Mouse (Mus musculus): ENCODE measurements at regions not wholly inside any gene's neighbourhood (a gene's known extent, or its start where the extent isn't known, plus 50 kb on each side); places are given as distances from the start of the nearest gene placed in this dataset.
"Not testable (repeated sequence)": the region's sequence is repeated elsewhere in the genome, so short reads cannot be mapped to it uniquely, and the experiment has no call there.

DNA sequence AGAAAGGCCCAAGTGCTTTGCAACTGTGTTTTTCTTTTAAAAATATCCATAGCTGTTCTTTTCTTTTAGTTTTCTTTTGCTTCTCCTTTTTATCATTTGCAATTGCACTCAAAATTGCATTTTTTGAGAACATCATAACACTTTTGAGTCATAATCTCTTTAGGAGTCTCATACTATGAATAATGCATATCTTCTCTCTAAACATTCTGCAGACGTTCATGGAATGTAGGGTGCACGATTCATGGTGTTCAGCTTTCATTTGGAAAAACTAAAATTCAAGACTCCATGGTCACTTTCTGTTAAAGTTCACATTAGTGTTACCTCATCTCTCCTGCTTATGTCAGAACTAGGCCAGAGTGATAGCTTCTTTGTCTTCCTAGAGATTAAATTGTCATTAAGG is 200.8 kb upstream of the Stxbp5 start:
- H3K4me3 ChIP-seq (ENCODE audit: low read depth, low read length), result no peak overlapping the region
- no peaks in the 10 kb centered on the region for H3K4me1 ChIP-seq (ENCODE audit: insufficient read depth, low read length)
- no peaks in the 10 kb centered on the region for H3K27me3 ChIP-seq (ENCODE audit: insufficient read depth, low read length)
- H3K27ac ChIP-seq (ENCODE audit: low read depth, low read length), result no peak overlapping the region
- H3K36me3 ChIP-seq (ENCODE audit: insufficient read depth, low read length), result no peaks in the 10 kb centered on the region
- no peaks in the 10 kb centered on the region for H3K9me3 ChIP-seq (ENCODE audit: low read length)
- DNase-seq (ENCODE audit: low spot score) (no peak), ATAC-seq (ENCODE audit: low FRiP score) (no peak)
- no peak overlapping the region for H3K9ac ChIP-seq (replicated peaks; ENCODE audit: low read length, poor library complexity, severe bottlenecking)
- H3K4me2 ChIP-seq (ENCODE audit: low read depth, low read length, poor library complexity, severe bottlenecking), result no peak overlapping the region
- no peak for TF ChIP-seq CTCF (IDR thresholded peaks at IDR 0.05)
- 52% methylated on average over 2 of the region's 2 CpGs for WGBS

DNA sequence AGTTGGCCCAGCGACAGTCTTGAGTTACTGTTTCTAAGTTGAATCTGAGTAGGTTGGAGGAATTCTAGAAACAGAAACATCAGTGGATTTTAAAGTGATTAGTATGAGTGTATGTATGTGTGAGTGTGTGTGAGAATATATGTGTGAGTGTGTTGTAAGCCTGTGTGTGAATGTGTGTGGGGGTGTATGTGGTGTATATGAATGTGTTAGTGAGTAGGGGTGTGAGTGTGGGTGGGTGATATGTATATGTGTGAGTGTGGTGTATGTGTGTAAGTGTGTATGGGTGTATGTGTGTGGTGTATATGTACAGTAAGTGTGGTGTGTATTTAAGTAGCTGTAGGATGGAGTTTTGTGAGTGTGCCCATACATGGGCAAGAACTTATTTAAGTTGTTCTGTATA is 197.6 kb upstream of the Stxbp5 start:
- ATAC-seq (ENCODE audit: low FRiP score), result no peak

GRCm38 (mm10) chr10:10094113-10094512 is 193.2 kb upstream of the Stxbp5 start:
- no peak overlapping the region for H3K9ac ChIP-seq (replicated peaks; ENCODE audit: low read length, poor library complexity, severe bottlenecking)
- no peaks in the 10 kb centered on the region for H3K36me3 ChIP-seq (ENCODE audit: insufficient read depth, low read length)
- H3K4me2 ChIP-seq (ENCODE audit: low read depth, low read length, poor library complexity, severe bottlenecking), result no peak overlapping the region
- no peaks in the 10 kb centered on the region for H3K9me3 ChIP-seq (ENCODE audit: low read length)
- 88% methylated on average over 1 of the region's 1 CpGs for WGBS
- no peaks in the 10 kb centered on the region for H3K4me1 ChIP-seq (ENCODE audit: insufficient read depth, low read length)
- H3K27me3 ChIP-seq (ENCODE audit: insufficient read depth, low read length), result no peaks in the 10 kb centered on the region
- no peak for ATAC-seq (ENCODE audit: low FRiP score)
- H3K4me3 ChIP-seq (ENCODE audit: low read depth, low read length), result no peak overlapping the region
- DNase-seq (ENCODE audit: low spot score), result no peak
- TF ChIP-seq CTCF (IDR thresholded peaks at IDR 0.05), result no peak
- no peak overlapping the region for H3K27ac ChIP-seq (ENCODE audit: low read depth, low read length)

More for the DNA sequence above, 197.6 kb upstream of the Stxbp5 start:
- H3K27me3 ChIP-seq (ENCODE audit: insufficient read depth, low read length), result no peaks in the 10 kb centered on the region
- TF ChIP-seq CTCF (IDR thresholded peaks at IDR 0.05), result no peak
- H3K36me3 ChIP-seq (ENCODE audit: insufficient read depth, low read length), result no peaks in the 10 kb centered on the region
- no peak overlapping the region for H3K27ac ChIP-seq (ENCODE audit: low read depth, low read length)
- H3K4me3 ChIP-seq (ENCODE audit: low read depth, low read length), result no peak overlapping the region
- no peak overlapping the region for H3K4me2 ChIP-seq (ENCODE audit: low read depth, low read length, poor library complexity, severe bottlenecking)
- no peaks in the 10 kb centered on the region for H3K9me3 ChIP-seq (ENCODE audit: low read length)
- no peak for DNase-seq (ENCODE audit: low spot score)
- 92% methylated on average over 1 of the region's 1 CpGs for WGBS
- no peaks in the 10 kb centered on the region for H3K4me1 ChIP-seq (ENCODE audit: insufficient read depth, low read length)
- H3K9ac ChIP-seq (replicated peaks; ENCODE audit: low read length, poor library complexity, severe bottlenecking), result no peak overlapping the region

GRCm38 (mm10) chr10:10093713-10094112 is 192.8 kb upstream of the Stxbp5 start:
- WGBS, result 80% methylated on average over 2 of the region's 2 CpGs
- no peaks in the 10 kb centered on the region for H3K9me3 ChIP-seq (ENCODE audit: low read length)
- no peak for ATAC-seq (ENCODE audit: low FRiP score)

DNA sequence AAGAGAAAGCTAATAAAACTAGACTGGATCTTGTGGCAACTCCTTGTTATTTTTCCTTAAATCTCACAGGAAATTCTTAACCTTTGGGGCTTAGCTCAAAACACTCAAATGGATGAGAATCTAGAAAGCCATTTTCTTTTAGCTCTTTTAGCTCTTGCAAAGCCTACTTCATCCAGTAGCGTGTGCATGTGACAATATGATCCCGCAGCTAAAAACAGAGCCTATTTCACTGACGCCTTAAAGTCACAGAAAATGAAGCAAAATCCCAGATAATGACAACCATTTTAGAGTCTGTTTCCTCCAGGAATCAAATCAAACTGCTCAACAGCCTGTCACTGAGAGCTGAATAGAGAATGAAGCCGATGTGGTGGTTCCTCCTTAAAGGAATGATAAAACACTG is 185.1 kb upstream of the Stxbp5 start:
- no peaks in the 10 kb centered on the region for H3K4me1 ChIP-seq (ENCODE audit: insufficient read depth, low read length)
- no peak overlapping the region for H3K27ac ChIP-seq (ENCODE audit: low read depth, low read length)
- H3K4me2 ChIP-seq (ENCODE audit: low read depth, low read length, poor library complexity, severe bottlenecking), result no peak overlapping the region
- H3K9ac ChIP-seq (replicated peaks; ENCODE audit: low read length, poor library complexity, severe bottlenecking), result no peak overlapping the region
- no peak for ATAC-seq (ENCODE audit: low FRiP score)
- H3K9me3 ChIP-seq (ENCODE audit: low read length), result no peaks in the 10 kb centered on the region
- no peak for TF ChIP-seq CTCF (IDR thresholded peaks at IDR 0.05)
- H3K36me3 ChIP-seq (ENCODE audit: insufficient read depth, low read length), result no peaks in the 10 kb centered on the region
- no peak overlapping the region for H3K4me3 ChIP-seq (ENCODE audit: low read depth, low read length)
- WGBS, result 55% methylated on average over 4 of the region's 4 CpGs
- no peak for DNase-seq (ENCODE audit: low spot score)
- H3K27me3 ChIP-seq (ENCODE audit: insufficient read depth, low read length), result no peaks in the 10 kb centered on the region

More at GRCm38 (mm10) chr10:10093713-10094112, 192.8 kb upstream of the Stxbp5 start:
- Histone ChIP-seq H3K27me3 (ENCODE audit: insufficient read depth, low read length) (no peaks in the 10 kb centered on the region), H3K27ac (ENCODE audit: low read depth, low read length) (no peak overlapping the region), H3K9ac (replicated peaks; ENCODE audit: low read length, poor library complexity, severe bottlenecking) (no peak overlapping the region), H3K4me3 (ENCODE audit: low read depth, low read length) (no peak overlapping the region), H3K36me3 (ENCODE audit: insufficient read depth, low read length) (no peaks in the 10 kb centered on the region), H3K4me1 (ENCODE audit: insufficient read depth, low read length) (no peaks in the 10 kb centered on the region), H3K4me2 (ENCODE audit: low read depth, low read length, poor library complexity, severe bottlenecking) (no peak overlapping the region)
- TF ChIP-seq CTCF (IDR thresholded peaks at IDR 0.05), result no peak
- no peak for DNase-seq (ENCODE audit: low spot score)

DNA sequence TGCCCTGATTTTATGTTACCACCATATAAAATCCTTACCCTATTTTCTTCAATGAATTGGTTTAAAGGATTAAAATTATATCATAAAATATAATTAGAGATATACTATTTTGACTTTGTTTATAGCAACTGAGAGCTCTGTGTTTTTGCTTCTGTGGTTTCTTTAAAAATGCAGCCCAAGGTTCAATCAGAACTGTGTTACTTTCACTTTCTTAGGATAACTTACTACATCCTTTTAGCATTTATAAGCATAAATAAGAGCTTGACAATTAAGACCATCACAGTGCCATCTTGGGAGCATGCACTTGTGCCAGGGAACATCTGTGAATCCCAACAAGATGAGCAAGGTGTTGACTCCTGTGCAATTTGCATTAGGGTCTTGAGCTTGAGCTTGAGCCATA is 169.3 kb upstream of the Stxbp5 start:
- no peak for TF ChIP-seq CTCF (IDR thresholded peaks at IDR 0.05)
- Histone ChIP-seq H3K4me1 (ENCODE audit: insufficient read depth, low read length) (no peaks in the 10 kb centered on the region), H3K4me2 (ENCODE audit: low read depth, low read length, poor library complexity, severe bottlenecking) (no peak overlapping the region), H3K9me3 (ENCODE audit: low read length) (no peaks in the 10 kb centered on the region), H3K27ac (ENCODE audit: low read depth, low read length) (no peak overlapping the region), H3K36me3 (ENCODE audit: insufficient read depth, low read length) (no peaks in the 10 kb centered on the region), H3K4me3 (ENCODE audit: low read depth, low read length) (no peak overlapping the region), H3K9ac (replicated peaks; ENCODE audit: low read length, poor library complexity, severe bottlenecking) (no peak overlapping the region), H3K27me3 (ENCODE audit: insufficient read depth, low read length) (no peaks in the 10 kb centered on the region)
- no peak for ATAC-seq (ENCODE audit: low FRiP score)
- no peak for DNase-seq (ENCODE audit: low spot score)

GRCm38 (mm10) chr10:10069704-10070103 is 168.8 kb upstream of the Stxbp5 start:
- ATAC-seq (ENCODE audit: low FRiP score); DNase-seq (ENCODE audit: low spot score); H3K4me2 ChIP-seq (ENCODE audit: low read depth, low read length, poor library complexity, severe bottlenecking); H3K9ac ChIP-seq (replicated peaks; ENCODE audit: low read length, poor library complexity, severe bottlenecking); H3K27ac ChIP-seq (ENCODE audit: low read depth, low read length); H3K36me3 ChIP-seq (ENCODE audit: insufficient read depth, low read length); H3K4me1 ChIP-seq (ENCODE audit: insufficient read depth, low read length); H3K27me3 ChIP-seq (ENCODE audit: insufficient read depth, low read length); H3K4me3 ChIP-seq (ENCODE audit: low read depth, low read length); H3K9me3 ChIP-seq (ENCODE audit: low read length): not testable (repeated sequence)
